Mouse (Mus musculus): Measurements from ENCODE around the gene Lias.

Lias gene

GRCm38 (mm10) chr5:65425251-65425650 is 34.0 kb downstream of the Lias start:
- no peak for DNase-seq (ENCODE audit: low spot score)

GRCm38 (mm10) chr5:65428321-65428720 is 37.0 kb downstream of the Lias start:
- DNase-seq (ENCODE audit: low spot score) = no peak

- DNase-seq (ENCODE audit: low spot score) = no peak
Observed at GRCm38 (mm10) chr5:65429441-65429840, 38.1 kb downstream of the Lias start.

- DNase-seq (ENCODE audit: low spot score) = no peak
Observed at GRCm38 (mm10) chr5:65434471-65435362, 43.4 kb downstream of the Lias start.

- no peak for DNase-seq (ENCODE audit: low spot score)
Observed at GRCm38 (mm10) chr5:65435363-65435805, 44.1 kb downstream of the Lias start.

- DNase-seq (ENCODE audit: low spot score) = peak; percentile 92
Observed at GRCm38 (mm10) chr5:65435806-65436561, 44.7 kb downstream of the Lias start, which contains the start of gene Ugdh. TSS of gene Ugdh (minus strand) at chr5:65435949.

- DNase-seq (ENCODE audit: low spot score) = no peak
Observed at GRCm38 (mm10) chr5:65438041-65438440, 46.7 kb downstream of the Lias start.

- no peak for DNase-seq (ENCODE audit: low spot score)
Observed at GRCm38 (mm10) chr5:65444981-65445380, 53.7 kb downstream of the Lias start.

- no peak for DNase-seq (ENCODE audit: low spot score)
Observed at GRCm38 (mm10) chr5:65446756-65447155, 55.5 kb downstream of the Lias start.

GRCm38 (mm10) chr5:65447826-65448225 is 56.5 kb downstream of the Lias start:
- no peak for DNase-seq (ENCODE audit: low spot score)

- DNase-seq (ENCODE audit: low spot score) = no peak
Observed at GRCm38 (mm10) chr5:65448941-65449340, 57.6 kb downstream of the Lias start.

GRCm38 (mm10) chr5:65454771-65455170 is 63.5 kb downstream of the Lias start:
- no peak for DNase-seq (ENCODE audit: low spot score)

GRCm38 (mm10) chr5:65457086-65457827 is 66.0 kb downstream of the Lias start:
- DNase-seq (ENCODE audit: low spot score) = no peak

- no peak for DNase-seq (ENCODE audit: low spot score)
Observed at GRCm38 (mm10) chr5:65457846-65458245, 66.5 kb downstream of the Lias start.

- DNase-seq (ENCODE audit: low spot score) = no peak
Observed at GRCm38 (mm10) chr5:65459454-65459853, 68.2 kb downstream of the Lias start.
